Mouse (Mus musculus) neural tube, embryonic 11.5 days (tissue): ENCODE data around the gene Ankrd28. TPM values are rescaled to one million over a fixed set of nuclear protein-coding genes. Genes with fewer than 3 reads are reported as not detected.

ENCODE experiments used
- ATAC-seq: fragments of 200-750 bp; cut with Nextera tagmentation; 2 replicates; pipeline ENCODE4 v1.8.0; 2017; ENCODE audit warnings: moderate number of reproducible peaks, mild to moderate bottlenecking, moderate TSS enrichment, moderate library complexity; ENCODE audit not compliant: insufficient read depth, low FRiP score, low TSS enrichment
- DNase-seq: peaks from one replicate; pipeline ENCODE4 v3.0.0-alpha.2; 2015; ENCODE audit warnings: low spot score
- H3K27ac ChIP-seq: fragments of 300-500 bp; sonication (generic); 2 replicates; pipeline ENCODE4 v1.5.1; 2014; ENCODE audit warnings: low read depth, mild to moderate bottlenecking, low read length
- H3K27me3 ChIP-seq: fragments of 300-500 bp; sonication (generic); 2 replicates; pipeline ENCODE4 v1.6.1; 2014; ENCODE audit warnings: mild to moderate bottlenecking, low read length, mixed read lengths; ENCODE audit not compliant: control insufficient read depth, insufficient read depth
- H3K36me3 ChIP-seq: fragments of 300-500 bp; sonication (generic); 2 replicates; pipeline ENCODE4 v1.6.1; 2014; ENCODE audit warnings: mild to moderate bottlenecking, low read length, moderate library complexity, mixed read lengths; ENCODE audit not compliant: control insufficient read depth, insufficient read depth
- H3K4me1 ChIP-seq: fragments of 300-500 bp; sonication (generic); 2 replicates; pipeline ENCODE4 v1.6.1; 2014; ENCODE audit warnings: low read length, mixed read lengths; ENCODE audit not compliant: control insufficient read depth, insufficient read depth
- H3K4me2 ChIP-seq: fragments of 300-500 bp; sonication (generic); 2 replicates; pipeline ENCODE4 v1.6.1; 2014; ENCODE audit warnings: low read depth, mild to moderate bottlenecking, moderate library complexity
- H3K4me3 ChIP-seq: fragments of 300-500 bp; sonication (generic); 2 replicates; pipeline ENCODE4 v1.5.1; 2014; ENCODE audit warnings: low read depth, low read length
- H3K9ac ChIP-seq: fragments of 300-500 bp; sonication (generic); 2 replicates; pipeline ENCODE4 v1.6.1; 2014; ENCODE audit warnings: mild to moderate bottlenecking, low read length
- H3K9me3 ChIP-seq: fragments of 300-500 bp; sonication (generic); 2 replicates; pipeline ENCODE4 v1.6.1; 2016; ENCODE audit warnings: low read length; ENCODE audit not compliant: control insufficient read depth
- WGBS: fragments of 180-500 bp; shearing (Covaris S2); extraction: QIAGEN DNeasy Blood & Tissue Kit; methylation state at CpG from one replicate; pipeline ENCODE4 v1.1.7; 2014; 5-methylcytosine and 5-hydroxymethylcytosine counted together
- polyA plus RNA-seq: library from polyadenylated mRNA; unstranded; fragments of >200 nt; fragmentation: Nextera tagmentation; extraction: Ambion mirVana; gene quantifications from 2 replicates; pipeline ENCODE4 v1.2.1, GENCODE M21; 2014

Gene Ankrd28
- polyA plus RNA-seq, 1 experiment from 2014 or later = 10.2 TPM

GRCm38 (mm10) chr14:31662555-31663211 is 167.8 kb downstream of the Ankrd28 start:
- Histone ChIP-seq H3K27me3 (no peaks in the 10 kb centered on the region), H3K4me1 (peaks cover 26% of the 10 kb centered on the region), H3K27ac (peak overlapping the region; percentile 100), H3K9me3 (no peaks in the 10 kb centered on the region), H3K4me3 (peak overlapping the region; percentile 26; the same call in 1 of the 2 replicates), H3K9ac (peak overlapping the region; percentile 67), H3K4me2 (peak overlapping the region; percentile 58), H3K36me3 (peaks cover 3% of the 10 kb centered on the region; the same call in 1 of the 2 replicates)
- WGBS = 16% methylated on average over 9 of the region's 9 CpGs
- ATAC-seq = peak; percentile 51
- peak; percentile 66 for DNase-seq

- Histone ChIP-seq H3K27ac (peak overlapping the region; percentile 100), H3K27me3 (no peaks in the 10 kb centered on the region), H3K4me3 (peak overlapping the region; percentile 26), H3K9ac (peak overlapping the region; percentile 67), H3K36me3 (no peaks in the 10 kb centered on the region), H3K4me2 (peak overlapping the region; percentile 58), H3K4me1 (peaks cover 26% of the 10 kb centered on the region), H3K9me3 (no peaks in the 10 kb centered on the region)
- ATAC-seq = peak; percentile 92
- DNase-seq = peak; percentile 91
- 2% methylated on average over 44 of the region's 44 CpGs for WGBS
Observed at GRCm38 (mm10) chr14:31661671-31662554, 168.5 kb downstream of the Ankrd28 start.

- Histone ChIP-seq H3K36me3 (no peaks in the 10 kb centered on the region), H3K27me3 (no peaks in the 10 kb centered on the region), H3K27ac (peak overlapping the region; percentile 100), H3K4me3 (no peak overlapping the region), H3K4me2 (no peak overlapping the region), H3K9me3 (no peaks in the 10 kb centered on the region), H3K4me1 (peaks cover 26% of the 10 kb centered on the region), H3K9ac (no peak overlapping the region)
- peak; percentile 44 for DNase-seq
- 55% methylated on average over 7 of the region's 7 CpGs for WGBS
- ATAC-seq = no peak
Observed at GRCm38 (mm10) chr14:31660312-31661093, 169.9 kb downstream of the Ankrd28 start.

- 61% methylated on average over 10 of the region's 10 CpGs for WGBS
- Histone ChIP-seq H3K27me3 (no peaks in the 10 kb centered on the region), H3K4me1 (peaks cover 24% of the 10 kb centered on the region), H3K36me3 (no peaks in the 10 kb centered on the region), H3K27ac (no peak overlapping the region), H3K9ac (no peak overlapping the region), H3K4me3 (no peak overlapping the region), H3K9me3 (no peaks in the 10 kb centered on the region), H3K4me2 (no peak overlapping the region)
- DNase-seq (no peak), ATAC-seq (no peak)
Observed at GRCm38 (mm10) chr14:31659501-31660181, 170.8 kb downstream of the Ankrd28 start.

- ATAC-seq (no peak), DNase-seq (no peak)
- no peaks in the 10 kb centered on the region for H3K36me3 ChIP-seq
- H3K4me3 ChIP-seq = no peak overlapping the region
- H3K9ac ChIP-seq = no peak overlapping the region
- no peaks in the 10 kb centered on the region for H3K9me3 ChIP-seq
- 92% methylated on average over 8 of the region's 8 CpGs for WGBS
- no peak overlapping the region for H3K27ac ChIP-seq
- H3K4me1 ChIP-seq = peaks cover 18% of the 10 kb centered on the region
- no peaks in the 10 kb centered on the region for H3K27me3 ChIP-seq
- no peak overlapping the region for H3K4me2 ChIP-seq
Observed at GRCm38 (mm10) chr14:31658126-31658680, 172.2 kb downstream of the Ankrd28 start.

DNA sequence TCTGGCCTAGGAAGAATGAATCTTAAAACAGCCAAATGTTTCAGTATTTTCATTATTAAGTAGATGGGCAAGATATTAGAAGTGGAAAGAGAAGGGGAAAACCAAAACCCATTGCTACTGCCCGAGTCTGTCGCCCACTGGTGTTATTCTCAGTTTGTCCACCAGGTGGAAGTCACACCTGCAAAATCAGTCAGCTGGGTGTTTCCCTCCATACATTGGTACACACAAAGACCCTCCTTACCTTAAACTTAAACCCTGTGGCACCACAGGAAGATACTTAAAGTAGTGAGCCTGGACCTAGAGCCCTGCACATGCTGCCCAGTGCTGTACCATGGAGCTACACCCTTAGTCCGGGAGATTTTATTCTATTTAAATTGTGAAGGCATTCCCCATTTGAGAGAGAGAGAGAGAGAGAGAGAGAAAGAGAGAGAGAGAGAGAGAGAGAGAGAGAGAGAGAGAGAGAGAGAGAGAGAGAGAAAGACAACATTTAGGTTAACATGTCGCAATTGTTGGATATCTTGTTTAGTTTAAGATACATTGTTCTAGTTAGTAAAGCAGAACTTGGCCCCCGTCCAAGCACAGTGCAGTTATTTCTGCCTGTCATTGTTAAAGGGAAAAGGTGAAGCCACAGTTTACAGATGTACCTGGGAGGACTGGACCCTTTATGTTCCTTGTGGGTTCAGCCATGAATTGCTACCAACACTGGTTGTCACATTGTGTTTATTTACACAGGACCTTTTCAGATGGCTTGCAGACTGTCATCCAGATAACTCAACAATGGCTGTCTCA is 173.4 kb downstream of the Ankrd28 start:
- no peak overlapping the region for H3K27ac ChIP-seq
- H3K27me3 ChIP-seq = no peaks in the 10 kb centered on the region
- H3K9ac ChIP-seq = no peak overlapping the region
- H3K4me1 ChIP-seq = peaks cover 7% of the 10 kb centered on the region
- H3K36me3 ChIP-seq = no peaks in the 10 kb centered on the region
- no peak overlapping the region for H3K4me3 ChIP-seq
- H3K4me2 ChIP-seq = no peak overlapping the region
- DNase-seq = peak; percentile 67
- H3K9me3 ChIP-seq = no peaks in the 10 kb centered on the region
- WGBS = 49% methylated on average over 5 of the region's 5 CpGs
- no peak for ATAC-seq

DNA sequence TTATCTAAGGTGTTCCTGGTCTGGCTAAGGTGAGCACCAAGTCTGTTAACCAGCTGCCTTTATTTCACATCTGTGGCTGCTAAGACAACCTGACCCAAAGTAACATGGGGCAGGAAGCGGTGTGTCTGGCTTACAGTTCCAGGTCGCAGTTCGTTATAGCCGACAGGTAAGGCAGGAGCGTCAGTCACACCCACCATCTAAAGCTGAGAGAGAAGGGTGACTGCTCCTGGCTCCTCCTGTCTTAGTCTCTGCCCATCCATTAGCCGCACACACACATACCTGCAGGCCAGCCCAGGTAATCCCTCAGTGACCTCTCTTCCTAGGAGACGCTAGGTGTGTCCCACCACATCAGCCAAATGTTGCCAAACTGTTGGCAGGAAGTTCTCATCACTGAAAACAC is 174.1 kb downstream of the Ankrd28 start:
- Histone ChIP-seq H3K4me1 (peaks cover 7% of the 10 kb centered on the region), H3K27me3 (no peaks in the 10 kb centered on the region), H3K27ac (no peak overlapping the region), H3K4me2 (no peak overlapping the region), H3K4me3 (no peak overlapping the region), H3K9me3 (no peaks in the 10 kb centered on the region), H3K36me3 (no peaks in the 10 kb centered on the region), H3K9ac (no peak overlapping the region)
- DNase-seq (no peak), ATAC-seq (no peak)
- 85% methylated on average over 7 of the region's 7 CpGs for WGBS
